Mouse (Mus musculus) hindbrain, embryonic 14.5 days (tissue): ENCODE measurements around the gene Zbtb18. TPM values are rescaled to one million over a fixed set of nuclear protein-coding genes. Genes with fewer than 3 reads are reported as not detected.

Experiments
- ATAC-seq: fragments of 200-750 bp; cut with Nextera tagmentation; 2 replicates; pipeline ENCODE4 v1.8.0; 2017; ENCODE audit warnings: moderate number of reproducible peaks, mild to moderate bottlenecking, moderate TSS enrichment, moderate library complexity; ENCODE audit not compliant: low FRiP score
- DNase-seq: peaks from one replicate; pipeline ENCODE4 v3.0.0-alpha.2; 2015; ENCODE audit warnings: low spot score
- H3K27ac ChIP-seq: fragments of 300-500 bp; sonication (generic); 2 replicates; pipeline ENCODE4 v1.5.1; 2014; ENCODE audit warnings: mild to moderate bottlenecking, moderate library complexity
- H3K27me3 ChIP-seq: fragments of 300-500 bp; sonication (generic); 2 replicates; pipeline ENCODE4 v1.6.1; 2014; ENCODE audit warnings: mild to moderate bottlenecking, low read length, mixed read lengths; ENCODE audit not compliant: control insufficient read depth, insufficient read depth
- H3K36me3 ChIP-seq: fragments of 300-500 bp; sonication (generic); replicated peaks from 2 replicates; pipeline ENCODE4 v1.6.1; 2014; ENCODE audit not compliant: control insufficient read depth, insufficient read depth
- H3K4me1 ChIP-seq: fragments of 300-500 bp; sonication (generic); replicated peaks from 2 replicates; pipeline ENCODE4 v1.6.1; 2014; ENCODE audit warnings: antibody characterized with exemption, low read length, mixed read lengths; ENCODE audit not compliant: control insufficient read depth, insufficient read depth
- H3K4me2 ChIP-seq: fragments of 300-500 bp; sonication (generic); replicated peaks from 2 replicates; pipeline ENCODE4 v1.6.1; 2014; ENCODE audit warnings: mild to moderate bottlenecking, moderate library complexity
- H3K4me3 ChIP-seq: fragments of 300-500 bp; sonication (generic); replicated peaks from 2 replicates; pipeline ENCODE4 v1.5.1; 2014; ENCODE audit warnings: mild to moderate bottlenecking, low read length
- H3K9ac ChIP-seq: fragments of 300-500 bp; sonication (generic); 2 replicates; pipeline ENCODE4 v1.6.1; 2014
- H3K9me3 ChIP-seq: fragments of 300-500 bp; sonication (generic); 2 replicates; pipeline ENCODE4 v1.6.1; 2016; ENCODE audit warnings: low read length; ENCODE audit not compliant: control insufficient read depth
- WGBS: fragments of 180-500 bp; shearing (Covaris S2); extraction: QIAGEN DNeasy Blood & Tissue Kit; methylation state at CpG from one replicate; pipeline ENCODE4 v1.1.7; 2014; 5-methylcytosine and 5-hydroxymethylcytosine counted together
- polyA plus RNA-seq: library from polyadenylated mRNA; unstranded; fragments of >200 nt; fragmentation: Nextera tagmentation; extraction: Ambion mirVana; gene quantifications from 2 replicates; pipeline ENCODE4 v1.2.1, GENCODE M21; 2014

Zbtb18 gene
- polyA plus RNA-seq, 1 experiment from 2014 or later: 8.2 TPM

DNA sequence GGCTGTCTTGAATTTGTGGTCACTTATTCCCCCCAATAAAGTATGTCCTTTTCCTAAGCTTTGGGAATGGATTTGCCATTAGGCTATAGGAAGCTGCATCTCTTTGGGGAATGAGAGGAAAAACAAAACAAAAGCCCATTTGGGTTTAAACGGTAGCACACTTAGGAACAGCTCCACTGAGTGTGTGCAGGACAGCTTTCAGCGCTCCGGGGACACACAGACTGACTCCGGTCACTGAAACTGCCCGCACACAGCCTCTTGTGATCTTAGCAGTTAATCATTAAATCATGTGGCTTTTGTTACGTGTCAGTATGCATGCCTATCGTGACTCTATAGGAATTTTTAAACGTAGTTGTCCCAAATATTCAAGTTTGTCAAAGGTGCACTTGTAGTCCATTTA lies 11.7 kb downstream of the Zbtb18 start:
- H3K9me3 ChIP-seq: no peaks in the 10 kb centered on the region
- no peak overlapping the region for H3K9ac ChIP-seq
- H3K36me3 ChIP-seq: peaks cover 4% of the 10 kb centered on the region; the same call in 1 of the 2 replicates
- DNase-seq (no peak), ATAC-seq (no peak)
- peaks cover 11% of the 10 kb centered on the region; the same call in 1 of the 2 replicates for H3K4me1 ChIP-seq
- H3K27ac ChIP-seq: no peak overlapping the region
- H3K4me2 ChIP-seq: no peak overlapping the region
- no peak overlapping the region for H3K4me3 ChIP-seq
- no peaks in the 10 kb centered on the region for H3K27me3 ChIP-seq
- 27% methylated on average over 8 of the region's 8 CpGs for WGBS

DNA sequence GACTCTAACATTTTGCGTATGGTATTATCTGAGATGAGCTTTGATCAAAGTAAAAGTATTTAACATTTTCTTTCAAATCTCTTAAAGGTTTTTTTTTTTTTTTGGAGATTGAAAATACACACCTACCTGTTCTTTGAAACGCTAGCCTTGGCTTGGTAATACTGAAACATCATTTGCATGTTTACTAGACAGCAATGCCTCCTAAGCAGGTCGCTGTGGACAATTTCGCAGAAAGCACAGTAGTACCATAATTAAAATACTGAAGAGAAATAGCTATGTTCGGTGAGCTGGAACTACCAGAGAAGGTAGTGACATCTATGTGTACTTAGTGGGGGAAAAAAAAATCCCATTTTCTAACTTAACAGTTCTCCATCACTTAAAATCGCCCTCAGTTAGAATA lies 12.3 kb downstream of the Zbtb18 start:
- no peak overlapping the region for H3K9ac ChIP-seq
- WGBS: 83% methylated on average over 6 of the region's 6 CpGs
- no peaks in the 10 kb centered on the region for H3K27me3 ChIP-seq
- H3K9me3 ChIP-seq: no peaks in the 10 kb centered on the region
- H3K4me1 ChIP-seq: 0 out of 2 replicates have a peak, but pooled peaks cover 6% of the 10 kb centered on the region
- no peaks in the 10 kb centered on the region for H3K36me3 ChIP-seq
- H3K4me3 ChIP-seq: no peak overlapping the region
- H3K27ac ChIP-seq: no peak overlapping the region
- H3K4me2 ChIP-seq: no peak overlapping the region
- DNase-seq (no peak), ATAC-seq (no peak)

DNA sequence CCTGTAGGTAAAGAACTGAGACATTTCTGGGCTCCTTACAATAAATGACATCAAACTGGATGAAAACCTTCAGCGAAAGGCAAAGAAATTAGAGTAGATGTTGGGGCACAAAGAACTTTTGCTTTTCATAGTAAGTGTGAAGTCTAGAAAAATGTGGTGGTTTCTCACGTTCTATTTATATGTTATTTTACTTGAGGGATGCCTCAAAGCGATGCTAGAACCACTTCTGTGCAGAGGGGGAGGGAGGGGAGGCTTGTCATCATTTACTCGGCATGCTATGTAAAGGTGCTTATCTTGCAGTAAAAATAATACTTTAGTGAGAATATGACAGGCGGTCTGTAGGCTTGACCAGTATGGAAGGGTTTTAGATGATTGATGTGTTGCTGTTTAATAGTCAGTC lies 13.3 kb downstream of the Zbtb18 start:
- no peak overlapping the region for H3K4me2 ChIP-seq
- no peak for DNase-seq
- no peaks in the 10 kb centered on the region for H3K36me3 ChIP-seq
- no peaks in the 10 kb centered on the region for H3K27me3 ChIP-seq
- H3K4me1 ChIP-seq: 0 out of 2 replicates have a peak, but pooled peaks cover 6% of the 10 kb centered on the region
- no peak overlapping the region for H3K4me3 ChIP-seq
- WGBS: 90% methylated on average over 5 of the region's 5 CpGs
- no peaks in the 10 kb centered on the region for H3K9me3 ChIP-seq
- no peak overlapping the region for H3K9ac ChIP-seq
- H3K27ac ChIP-seq: no peak overlapping the region
- no peak for ATAC-seq

DNA sequence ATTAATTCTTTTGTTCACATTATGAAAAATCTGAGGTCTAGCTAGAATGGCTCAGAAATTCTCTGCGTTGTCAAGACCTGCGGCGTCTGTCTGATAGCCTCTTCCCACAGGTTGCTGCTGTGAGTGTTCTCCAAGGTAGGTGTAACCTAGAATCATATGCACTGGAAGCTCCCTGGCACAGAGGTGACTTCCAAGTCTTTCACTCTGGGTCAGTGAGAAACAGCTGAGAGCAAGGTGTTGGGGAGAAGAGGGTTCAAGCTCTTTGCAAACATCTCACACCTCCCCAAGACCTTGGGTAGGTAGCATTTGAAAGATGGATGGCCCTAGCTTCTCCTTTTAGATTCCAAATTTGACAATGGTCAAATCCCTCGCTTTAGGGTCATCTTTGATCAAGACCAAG lies 14.1 kb downstream of the Zbtb18 start:
- WGBS: 89% methylated on average over 4 of the region's 4 CpGs
- no peaks in the 10 kb centered on the region for H3K9me3 ChIP-seq
- ATAC-seq (no peak), DNase-seq (no peak)
- H3K4me1 ChIP-seq: 0 out of 2 replicates have a peak, but pooled peaks cover 6% of the 10 kb centered on the region
- H3K27ac ChIP-seq: no peak overlapping the region
- no peaks in the 10 kb centered on the region for H3K36me3 ChIP-seq
- H3K4me3 ChIP-seq: no peak overlapping the region
- no peak overlapping the region for H3K4me2 ChIP-seq
- H3K27me3 ChIP-seq: no peaks in the 10 kb centered on the region
- no peak overlapping the region for H3K9ac ChIP-seq

DNA sequence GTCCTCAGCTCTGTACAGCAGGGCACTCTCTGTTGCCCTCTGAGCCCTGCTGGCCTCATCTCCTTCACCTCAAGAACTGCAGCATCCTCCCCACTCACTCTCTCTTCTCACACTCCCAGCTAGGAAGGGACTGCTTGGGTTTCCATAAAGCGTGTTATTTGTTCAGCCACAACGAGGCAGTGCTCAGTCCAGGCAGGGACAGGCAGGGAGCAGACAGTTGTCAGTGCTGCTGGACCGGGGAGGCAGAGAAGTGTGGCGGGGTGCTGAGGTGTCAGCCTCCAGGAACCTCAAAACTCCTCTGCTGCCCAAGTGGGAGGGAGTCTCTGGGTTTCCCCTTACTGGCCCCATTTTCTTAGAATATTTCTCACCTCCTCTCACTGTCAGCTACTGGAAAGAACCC lies 14.6 kb downstream of the Zbtb18 start:
- 44% methylated on average over 4 of the region's 4 CpGs for WGBS
- no peaks in the 10 kb centered on the region for H3K36me3 ChIP-seq
- no peak overlapping the region for H3K27ac ChIP-seq
- no peaks in the 10 kb centered on the region for H3K9me3 ChIP-seq
- no peak for DNase-seq
- 0 out of 2 replicates have a peak, but pooled peaks cover 5% of the 10 kb centered on the region for H3K4me1 ChIP-seq
- no peaks in the 10 kb centered on the region for H3K27me3 ChIP-seq
- no peak for ATAC-seq
- H3K4me2 ChIP-seq: no peak overlapping the region
- no peak overlapping the region for H3K4me3 ChIP-seq
- H3K9ac ChIP-seq: no peak overlapping the region

DNA sequence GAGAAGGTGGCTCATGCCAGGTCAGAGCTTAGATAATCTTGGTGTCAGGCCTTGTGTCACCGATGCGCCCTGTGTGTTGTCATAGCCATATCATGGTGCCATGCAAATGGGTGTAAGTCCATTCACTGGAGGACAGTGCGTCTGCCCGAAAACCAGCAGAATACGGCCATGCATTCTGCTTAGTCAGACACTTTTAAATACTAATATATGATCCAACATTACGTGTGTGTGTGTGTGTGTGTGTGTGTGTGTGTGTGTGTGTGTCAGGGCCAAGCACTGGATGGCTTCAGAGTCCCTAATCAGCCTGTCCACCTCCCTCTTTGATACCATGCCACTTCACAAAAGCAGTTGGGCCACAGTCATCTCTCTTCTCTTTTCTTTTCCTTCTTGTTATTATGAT lies 15.8 kb downstream of the Zbtb18 start:
- WGBS: 88% methylated on average over 6 of the region's 6 CpGs
- ATAC-seq (no peak), DNase-seq (no peak)

DNA sequence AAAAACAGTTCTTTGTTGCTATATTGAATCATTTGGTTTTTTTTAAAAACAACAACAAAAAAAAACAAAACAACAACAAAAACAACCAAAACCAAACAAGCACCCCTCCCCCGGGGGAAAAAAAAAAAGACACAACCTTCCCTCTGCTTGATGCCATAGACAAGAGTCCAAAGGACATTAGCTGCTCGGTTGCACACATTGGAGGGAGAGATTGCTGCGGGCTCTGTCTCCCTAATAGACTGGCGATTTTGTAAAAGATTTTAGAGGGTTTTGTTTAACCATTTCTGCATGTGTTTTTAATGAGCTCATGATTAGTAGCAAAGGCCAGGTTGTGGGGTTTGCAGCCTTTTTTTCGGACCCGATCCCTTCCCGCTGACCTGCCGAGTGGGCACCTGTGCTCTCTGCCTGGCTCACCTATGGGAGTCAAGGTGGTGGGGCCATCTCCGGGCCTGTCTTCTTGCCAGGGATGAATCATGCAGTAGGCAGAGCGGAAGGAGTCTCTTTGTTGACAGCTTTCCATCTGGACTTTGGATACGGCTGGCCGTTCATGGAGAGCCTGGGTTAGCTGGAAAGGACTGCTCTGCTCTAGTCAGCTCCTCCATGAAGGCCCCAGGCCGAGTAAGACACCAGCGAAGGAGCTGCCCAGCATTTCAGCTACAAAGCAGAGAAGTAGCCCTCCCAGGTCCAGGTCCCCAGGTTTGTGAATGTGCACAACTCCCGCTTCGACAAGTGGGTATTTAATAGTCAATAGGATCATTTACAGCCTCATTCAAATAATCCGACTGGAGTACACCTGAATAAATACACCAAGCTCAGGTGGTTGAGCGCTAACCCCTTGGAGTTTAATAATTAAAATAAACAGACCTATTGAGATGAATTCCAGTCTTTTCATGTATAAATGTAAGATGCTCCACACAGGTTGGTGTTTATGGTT lies 16.6 kb downstream of the Zbtb18 start:
- H3K27ac ChIP-seq: no peak overlapping the region
- no peak overlapping the region for H3K4me3 ChIP-seq
- ATAC-seq (no peak), DNase-seq (no peak)
- no peak overlapping the region for H3K9ac ChIP-seq
- no peaks in the 10 kb centered on the region for H3K4me1 ChIP-seq
- WGBS: 57% methylated on average over 18 of the region's 18 CpGs
- H3K4me2 ChIP-seq: no peak overlapping the region
- H3K36me3 ChIP-seq: no peaks in the 10 kb centered on the region
- no peaks in the 10 kb centered on the region for H3K27me3 ChIP-seq
- no peaks in the 10 kb centered on the region for H3K9me3 ChIP-seq

More for the DNA sequence above, 15.8 kb downstream of the Zbtb18 start:
- no peaks in the 10 kb centered on the region for H3K4me1 ChIP-seq
- H3K27me3 ChIP-seq: no peaks in the 10 kb centered on the region
- no peaks in the 10 kb centered on the region for H3K9me3 ChIP-seq
- H3K4me2 ChIP-seq: no peak overlapping the region
- no peak overlapping the region for H3K27ac ChIP-seq
- no peaks in the 10 kb centered on the region for H3K36me3 ChIP-seq
- H3K4me3 ChIP-seq: no peak overlapping the region
- no peak overlapping the region for H3K9ac ChIP-seq

DNA sequence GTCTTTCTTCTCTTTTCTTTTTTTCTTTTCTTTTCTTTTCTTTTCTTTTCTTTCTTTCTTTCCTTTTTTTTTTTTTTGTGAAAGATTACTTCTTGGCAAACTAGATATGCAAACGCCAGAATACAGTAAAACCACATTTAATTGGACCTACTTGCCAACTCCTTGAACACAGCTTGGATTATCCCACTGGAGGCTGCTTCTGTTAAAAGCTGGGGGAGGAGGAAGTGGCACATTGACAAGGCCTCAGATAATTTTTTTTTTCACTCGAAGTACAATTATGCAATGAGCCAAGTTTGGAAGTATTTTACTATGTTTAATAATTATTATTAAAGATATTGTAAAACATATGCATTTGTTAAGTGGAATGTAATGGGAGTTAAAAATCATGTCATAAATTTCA lies 17.4 kb downstream of the Zbtb18 start:
- no peaks in the 10 kb centered on the region for H3K36me3 ChIP-seq
- H3K9me3 ChIP-seq: no peaks in the 10 kb centered on the region
- 68% methylated on average over 2 of the region's 2 CpGs for WGBS
- H3K4me2 ChIP-seq: no peak overlapping the region
- DNase-seq (no peak), ATAC-seq (no peak)
- H3K27ac ChIP-seq: no peak overlapping the region
- no peaks in the 10 kb centered on the region for H3K4me1 ChIP-seq
- no peak overlapping the region for H3K9ac ChIP-seq
- H3K27me3 ChIP-seq: no peaks in the 10 kb centered on the region
- no peak overlapping the region for H3K4me3 ChIP-seq

DNA sequence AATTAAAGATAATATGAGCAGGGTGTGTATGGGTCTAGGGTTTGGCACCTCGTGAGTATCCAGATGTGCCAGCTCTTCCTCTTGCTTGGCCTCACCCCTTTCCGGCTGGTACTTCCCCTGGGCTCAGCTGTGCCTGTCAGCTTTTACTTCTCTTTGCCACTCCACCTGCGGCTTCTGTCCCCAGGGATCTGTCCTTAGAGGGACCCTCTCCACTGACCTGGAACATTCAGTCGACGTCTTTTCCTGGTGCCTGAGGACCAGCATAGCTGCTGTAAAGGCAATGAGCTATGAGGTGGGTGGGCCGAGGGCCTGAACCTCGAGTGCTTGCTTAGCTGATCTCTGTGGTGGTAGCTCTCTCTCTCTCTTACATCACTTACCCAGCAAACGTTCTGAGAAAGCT lies 25.0 kb downstream of the Zbtb18 start:
- Histone ChIP-seq H3K9me3 (no peaks in the 10 kb centered on the region), H3K4me3 (no peak overlapping the region), H3K36me3 (no peaks in the 10 kb centered on the region), H3K4me1 (no peaks in the 10 kb centered on the region), H3K27ac (no peak overlapping the region), H3K4me2 (no peak overlapping the region), H3K9ac (no peak overlapping the region), H3K27me3 (no peaks in the 10 kb centered on the region)
- 68% methylated on average over 8 of the region's 8 CpGs for WGBS
- DNase-seq (no peak), ATAC-seq (no peak)
